Mouse (Mus musculus): ENCODE measurements at regions not wholly inside any gene's neighbourhood (a gene's known extent, or its start where the extent isn't known, plus 50 kb on each side); places are given as distances from the start of the nearest gene placed in this dataset.

DNA sequence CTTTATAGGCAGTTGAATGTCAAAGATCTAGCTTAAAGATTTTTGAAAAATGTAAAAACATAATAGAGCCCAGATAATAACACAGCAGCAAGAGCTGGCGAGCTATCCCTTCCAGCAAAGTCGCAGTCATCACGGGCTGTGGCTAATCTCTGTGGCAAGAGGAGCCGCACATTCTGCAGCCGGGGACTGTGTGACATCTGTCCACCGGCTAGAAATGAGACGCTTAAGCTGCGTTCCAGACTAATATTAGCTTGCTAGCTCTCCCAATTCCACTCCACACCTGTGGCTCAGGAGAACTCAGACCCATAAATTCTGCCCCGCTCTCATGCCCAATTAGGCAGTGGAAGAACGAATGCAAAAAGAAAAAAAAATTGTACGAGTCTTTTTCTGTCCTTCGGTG is 1024.0 kb downstream of the Adgrl2 start:
- no peak for TF ChIP-seq CTCF (IDR thresholded peaks at IDR 0.05; ENCODE audit: extremely low read depth, insufficient read depth, low read length)
- no peak for TF ChIP-seq POLR2A (IDR thresholded peaks at IDR 0.05; ENCODE audit: extremely low read depth, insufficient read depth, low read length)
